Mouse (Mus musculus) hindbrain, embryonic 14.5 days (tissue): ENCODE data around the gene Sh3gl1. TPM values are rescaled to one million over a fixed set of nuclear protein-coding genes. Genes with fewer than 3 reads are reported as not detected.

ENCODE experiments used
- ATAC-seq: fragments of 200-750 bp; cut with Nextera tagmentation; 2 replicates; pipeline ENCODE4 v1.8.0; 2017; ENCODE audit warnings: moderate number of reproducible peaks, mild to moderate bottlenecking, moderate TSS enrichment, moderate library complexity; ENCODE audit not compliant: low FRiP score
- DNase-seq: peaks from one replicate; pipeline ENCODE4 v3.0.0-alpha.2; 2015; ENCODE audit warnings: low spot score
- H3K27ac ChIP-seq: fragments of 300-500 bp; sonication (generic); 2 replicates; pipeline ENCODE4 v1.5.1; 2014; ENCODE audit warnings: mild to moderate bottlenecking, moderate library complexity
- H3K27me3 ChIP-seq: fragments of 300-500 bp; sonication (generic); 2 replicates; pipeline ENCODE4 v1.6.1; 2014; ENCODE audit warnings: mild to moderate bottlenecking, low read length, mixed read lengths; ENCODE audit not compliant: control insufficient read depth, insufficient read depth
- H3K36me3 ChIP-seq: fragments of 300-500 bp; sonication (generic); replicated peaks from 2 replicates; pipeline ENCODE4 v1.6.1; 2014; ENCODE audit not compliant: control insufficient read depth, insufficient read depth
- H3K4me1 ChIP-seq: fragments of 300-500 bp; sonication (generic); replicated peaks from 2 replicates; pipeline ENCODE4 v1.6.1; 2014; ENCODE audit warnings: antibody characterized with exemption, low read length, mixed read lengths; ENCODE audit not compliant: control insufficient read depth, insufficient read depth
- H3K4me2 ChIP-seq: fragments of 300-500 bp; sonication (generic); replicated peaks from 2 replicates; pipeline ENCODE4 v1.6.1; 2014; ENCODE audit warnings: mild to moderate bottlenecking, moderate library complexity
- H3K4me3 ChIP-seq: fragments of 300-500 bp; sonication (generic); replicated peaks from 2 replicates; pipeline ENCODE4 v1.5.1; 2014; ENCODE audit warnings: mild to moderate bottlenecking, low read length
- H3K9ac ChIP-seq: fragments of 300-500 bp; sonication (generic); 2 replicates; pipeline ENCODE4 v1.6.1; 2014
- H3K9me3 ChIP-seq: fragments of 300-500 bp; sonication (generic); 2 replicates; pipeline ENCODE4 v1.6.1; 2016; ENCODE audit warnings: low read length; ENCODE audit not compliant: control insufficient read depth
- WGBS: fragments of 180-500 bp; shearing (Covaris S2); extraction: QIAGEN DNeasy Blood & Tissue Kit; methylation state at CpG from one replicate; pipeline ENCODE4 v1.1.7; 2014; 5-methylcytosine and 5-hydroxymethylcytosine counted together
- polyA plus RNA-seq: library from polyadenylated mRNA; unstranded; fragments of >200 nt; fragmentation: Nextera tagmentation; extraction: Ambion mirVana; gene quantifications from 2 replicates; pipeline ENCODE4 v1.2.1, GENCODE M21; 2014

Sh3gl1 gene
- polyA plus RNA-seq, 1 experiment from 2014 or later: 91.1 TPM

GRCm38 (mm10) chr17:56024476-56024875 is 12.0 kb downstream of the Sh3gl1 start:
- H3K4me2 ChIP-seq: no peak overlapping the region
- 69% methylated on average over 2 of the region's 2 CpGs for WGBS
- no peak for ATAC-seq
- peaks cover 14% of the 10 kb centered on the region; the same call in 1 of the 2 replicates for H3K4me1 ChIP-seq
- no peak overlapping the region for H3K9ac ChIP-seq
- no peak for DNase-seq
- peaks cover 28% of the 10 kb centered on the region for H3K36me3 ChIP-seq
- H3K27ac ChIP-seq: no peak overlapping the region
- H3K27me3 ChIP-seq: no peaks in the 10 kb centered on the region
- no peaks in the 10 kb centered on the region for H3K9me3 ChIP-seq
- H3K4me3 ChIP-seq: no peak overlapping the region

GRCm38 (mm10) chr17:56023386-56023785 is 13.0 kb downstream of the Sh3gl1 start:
- H3K9me3 ChIP-seq: no peaks in the 10 kb centered on the region
- H3K36me3 ChIP-seq: peaks cover 30% of the 10 kb centered on the region
- H3K9ac ChIP-seq: no peak overlapping the region
- DNase-seq (no peak), ATAC-seq (no peak)
- H3K27ac ChIP-seq: 0 out of 2 replicates have a peak overlapping the region, but pooled peaks have one; percentile 28
- peaks cover 14% of the 10 kb centered on the region; the same call in 1 of the 2 replicates for H3K4me1 ChIP-seq
- no peak overlapping the region for H3K4me2 ChIP-seq
- no peaks in the 10 kb centered on the region for H3K27me3 ChIP-seq
- H3K4me3 ChIP-seq: no peak overlapping the region
- WGBS: 78% methylated on average over 5 of the region's 5 CpGs

GRCm38 (mm10) chr17:56022989-56023290 is 13.5 kb downstream of the Sh3gl1 start:
- no peaks in the 10 kb centered on the region for H3K27me3 ChIP-seq
- H3K4me1 ChIP-seq: peaks cover 14% of the 10 kb centered on the region; the same call in 1 of the 2 replicates
- no peak for ATAC-seq
- no peaks in the 10 kb centered on the region for H3K9me3 ChIP-seq
- no peak overlapping the region for H3K4me2 ChIP-seq
- no peak for DNase-seq
- 0 out of 2 replicates have a peak overlapping the region, but pooled peaks have one; percentile 28 for H3K27ac ChIP-seq
- WGBS: 81% methylated on average over 4 of the region's 4 CpGs
- peaks cover 33% of the 10 kb centered on the region for H3K36me3 ChIP-seq
- no peak overlapping the region for H3K4me3 ChIP-seq
- H3K9ac ChIP-seq: no peak overlapping the region

- DNase-seq (no peak), ATAC-seq (no peak)
- H3K36me3 ChIP-seq: peaks cover 33% of the 10 kb centered on the region
- H3K9ac ChIP-seq: no peak overlapping the region
- peaks cover 14% of the 10 kb centered on the region; the same call in 1 of the 2 replicates for H3K4me1 ChIP-seq
- H3K27ac ChIP-seq: peak overlapping the region; percentile 28; the same call in 1 of the 2 replicates
- H3K27me3 ChIP-seq: no peaks in the 10 kb centered on the region
- no peak overlapping the region for H3K4me2 ChIP-seq
- 40% methylated on average over 2 of the region's 2 CpGs for WGBS
- H3K4me3 ChIP-seq: no peak overlapping the region
- H3K9me3 ChIP-seq: no peaks in the 10 kb centered on the region
Observed at GRCm38 (mm10) chr17:56022131-56022988, 14.1 kb downstream of the Sh3gl1 start.

- Histone ChIP-seq H3K4me1 (peaks cover 14% of the 10 kb centered on the region; the same call in 1 of the 2 replicates), H3K9me3 (no peaks in the 10 kb centered on the region), H3K4me3 (no peak overlapping the region), H3K27me3 (no peaks in the 10 kb centered on the region), H3K9ac (0 out of 2 replicates have a peak overlapping the region, but pooled peaks have one; percentile 12), H3K36me3 (peaks cover 39% of the 10 kb centered on the region), H3K27ac (peak overlapping the region; percentile 34; the same call in 1 of the 2 replicates), H3K4me2 (no peak overlapping the region)
- DNase-seq: no peak
- WGBS: 88% methylated on average over 4 of the region's 4 CpGs
- no peak for ATAC-seq
Observed at GRCm38 (mm10) chr17:56021161-56021910, 15.1 kb downstream of the Sh3gl1 start.

- Histone ChIP-seq H3K9ac (no peak overlapping the region), H3K27ac (0 out of 2 replicates have a peak overlapping the region, but pooled peaks have one; percentile 11), H3K27me3 (no peaks in the 10 kb centered on the region), H3K9me3 (no peaks in the 10 kb centered on the region), H3K36me3 (peaks cover 47% of the 10 kb centered on the region), H3K4me2 (no peak overlapping the region), H3K4me3 (no peak overlapping the region), H3K4me1 (peaks cover 14% of the 10 kb centered on the region; the same call in 1 of the 2 replicates)
- whole genome bisulfite sequencing: 86% methylated on average over 6 of the region's 6 CpGs
- DNase-seq (no peak), ATAC-seq (0 out of 2 replicates have a peak, but pooled peaks have one; percentile 2)
Observed at GRCm38 (mm10) chr17:56020400-56021084, 15.9 kb downstream of the Sh3gl1 start.

GRCm38 (mm10) chr17:56018347-56019131 is 17.9 kb downstream of the Sh3gl1 start:
- H3K9me3 ChIP-seq: no peaks in the 10 kb centered on the region
- H3K4me3 ChIP-seq: no peak overlapping the region
- whole genome bisulfite sequencing: 76% methylated on average over 20 of the region's 20 CpGs
- peaks cover 13% of the 10 kb centered on the region; the same call in 1 of the 2 replicates for H3K4me1 ChIP-seq
- DNase-seq (no peak), ATAC-seq (peak; percentile 24; the same call in 1 of the 2 replicates)
- peaks cover 67% of the 10 kb centered on the region for H3K36me3 ChIP-seq
- no peak overlapping the region for H3K4me2 ChIP-seq
- no peak overlapping the region for H3K27ac ChIP-seq
- no peak overlapping the region for H3K9ac ChIP-seq
- no peaks in the 10 kb centered on the region for H3K27me3 ChIP-seq

GRCm38 (mm10) chr17:56017848-56018247 is 18.6 kb downstream of the Sh3gl1 start:
- H3K4me2 ChIP-seq: no peak overlapping the region
- no peak overlapping the region for H3K4me3 ChIP-seq
- H3K36me3 ChIP-seq: peaks cover 74% of the 10 kb centered on the region
- no peak overlapping the region for H3K27ac ChIP-seq
- WGBS: 94% methylated on average over 7 of the region's 7 CpGs
- ATAC-seq (no peak), DNase-seq (no peak)
- no peaks in the 10 kb centered on the region for H3K27me3 ChIP-seq
- no peaks in the 10 kb centered on the region for H3K9me3 ChIP-seq
- no peak overlapping the region for H3K9ac ChIP-seq
- H3K4me1 ChIP-seq: peaks cover 6% of the 10 kb centered on the region; the same call in 1 of the 2 replicates
